Mouse (Mus musculus) gastrocnemius, adult 2 months (tissue): ENCODE measurements around the gene Lifr. TPM values are rescaled to one million over a fixed set of nuclear protein-coding genes. Genes with fewer than 3 reads are reported as not detected.

Experiments used
- DNase-seq: peaks from one replicate; pipeline ENCODE4 v3.0.0; 2022
- H3K27ac ChIP-seq: fragments of 200-600 bp; 2 replicates; pipeline ENCODE4 v1.8.1; 2022; ENCODE audit warnings: mild to moderate bottlenecking
- H3K4me3 ChIP-seq: fragments of 200-600 bp; 2 replicates; pipeline ENCODE4 v1.8.1; 2022; ENCODE audit warnings: mild to moderate bottlenecking, moderate library complexity
- CTCF ChIP-seq: fragments of 200-600 bp; IDR thresholded peaks from 2 replicates; pipeline ENCODE4 v1.8.1; 2022; ENCODE audit warnings: antibody characterized with exemption, mild to moderate bottlenecking, moderate library complexity
- intact Hi-C: fragments of 180-260 bp; cut with DNase I; formaldehyde crosslinking; loops from one replicate; pipeline ENCODE4 v1.15.1; 2025
- total RNA-seq, 2 experiments: library from RNA; stranded (reverse); gene quantifications; 2 replicates each; pipeline ENCODE4 v1.2.3; 2021

Gene Lifr
- total RNA-seq, 2 experiments from 2014 or later = 66.2 to 83.3 TPM

DNA sequence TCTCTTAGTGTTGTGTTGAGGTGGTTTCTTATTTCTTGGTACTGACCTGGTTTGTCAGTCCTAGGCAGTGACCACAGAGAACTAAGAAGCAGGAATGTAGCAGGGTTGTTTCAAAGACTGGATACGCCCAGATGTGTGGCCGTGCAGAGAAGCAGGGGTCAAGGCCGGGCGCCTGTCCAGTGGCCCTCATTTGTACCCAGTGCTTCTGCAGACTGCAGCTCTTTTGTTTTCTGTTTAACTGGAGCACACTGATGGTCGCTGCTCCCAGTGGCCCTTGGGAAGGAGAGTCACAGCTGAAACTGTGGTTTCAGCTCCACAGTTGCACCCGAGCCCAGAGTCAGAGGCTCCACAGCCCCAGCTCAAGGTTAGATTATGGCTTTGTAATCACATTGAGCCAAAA is 90.2 kb downstream of the Lifr start:
- no peak overlapping the region for H3K27ac ChIP-seq
- no peak for TF ChIP-seq CTCF
- DNase-seq = no peak
- no peak overlapping the region for H3K4me3 ChIP-seq
- intact Hi-C loops = no loop called here

DNA sequence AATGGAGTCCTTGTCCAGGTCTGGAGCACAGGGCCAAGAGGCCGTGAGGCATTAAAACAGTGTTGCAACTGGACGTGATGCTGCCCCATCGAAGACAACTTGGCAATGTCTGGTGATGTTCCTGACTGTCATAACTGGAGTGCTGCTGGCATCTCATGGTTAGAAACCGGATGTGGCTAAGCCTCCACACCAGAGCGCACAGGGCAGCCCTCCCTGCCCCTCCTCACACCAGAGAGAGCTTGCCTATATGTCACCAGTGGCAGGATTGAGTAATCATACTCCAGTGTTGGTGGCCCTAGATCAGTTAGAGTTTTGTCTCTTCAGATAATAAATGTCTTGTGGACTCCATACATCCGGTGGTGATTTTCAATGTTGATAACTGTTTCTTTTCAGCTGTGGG is 97.3 kb downstream of the Lifr start:
- no peak for DNase-seq
- no peak overlapping the region for H3K4me3 ChIP-seq
- intact Hi-C loops = no loop called here
- no peak for TF ChIP-seq CTCF
- H3K27ac ChIP-seq = no peak overlapping the region

DNA sequence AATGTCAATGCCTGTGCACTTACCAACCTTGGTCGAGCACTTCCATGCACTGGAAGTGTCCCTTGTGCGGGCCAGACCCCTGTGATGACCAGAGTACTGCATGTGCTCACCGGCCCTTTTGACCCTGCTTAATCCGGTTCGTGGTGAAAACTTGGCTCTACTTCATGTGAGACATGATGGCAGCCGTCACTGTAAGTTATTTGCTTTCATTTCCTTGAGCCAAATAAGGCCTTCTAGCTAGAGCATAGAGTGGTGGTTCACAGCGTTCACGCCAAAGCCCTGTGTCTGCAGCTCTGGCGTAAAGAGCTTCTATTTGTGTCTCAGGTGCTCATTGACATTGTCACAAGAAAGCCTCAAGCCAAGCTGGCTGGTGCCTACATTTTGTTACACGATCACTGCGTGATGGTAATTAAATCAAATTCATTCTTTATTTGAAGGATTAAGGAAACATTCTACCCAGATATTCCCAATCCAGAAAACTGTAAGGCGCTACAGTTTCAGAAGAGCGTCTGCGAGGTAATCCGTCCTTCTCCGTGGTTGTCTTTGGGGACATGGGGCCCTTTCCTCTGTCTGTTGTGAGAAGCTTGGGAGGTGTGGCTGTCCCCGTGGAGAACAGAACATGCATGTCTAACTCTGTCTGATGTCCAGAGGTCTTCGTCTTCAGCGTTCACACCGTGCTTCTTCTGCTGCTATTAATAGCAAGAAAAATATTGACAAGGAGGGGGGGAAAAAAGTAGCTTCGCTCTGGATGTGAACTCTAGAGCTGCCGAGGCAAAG is 99.5 kb downstream of the Lifr start:
- intact Hi-C loops = no loop called here
- Histone ChIP-seq H3K27ac (peak overlapping the region; percentile 52), H3K4me3 (no peak overlapping the region)
- no peak for DNase-seq
- no peak for TF ChIP-seq CTCF

DNA sequence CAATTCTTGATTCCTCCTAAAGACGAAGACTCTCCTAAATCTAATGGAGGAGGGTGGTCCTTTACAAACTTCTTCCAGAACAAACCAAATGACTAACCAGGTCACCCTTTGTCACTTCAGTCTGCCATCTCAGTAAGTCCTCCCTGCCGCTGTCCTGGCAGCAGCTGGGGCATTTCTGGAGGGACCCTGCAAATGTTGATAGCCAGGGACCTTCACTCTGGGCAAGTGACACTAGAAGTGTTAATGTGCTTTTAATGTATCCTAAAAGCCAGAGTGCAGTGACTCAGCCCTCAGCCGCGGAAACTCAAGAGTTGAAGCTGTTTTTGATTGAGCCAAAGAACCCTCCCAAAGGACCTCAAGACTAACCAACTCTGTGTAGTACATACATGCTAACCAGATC is 100.7 kb downstream of the Lifr start:
- peak overlapping the region; percentile 52 for H3K27ac ChIP-seq
- no peak for DNase-seq
- intact Hi-C loops = no loop called here
- H3K4me3 ChIP-seq = no peak overlapping the region
- no peak for TF ChIP-seq CTCF

DNA sequence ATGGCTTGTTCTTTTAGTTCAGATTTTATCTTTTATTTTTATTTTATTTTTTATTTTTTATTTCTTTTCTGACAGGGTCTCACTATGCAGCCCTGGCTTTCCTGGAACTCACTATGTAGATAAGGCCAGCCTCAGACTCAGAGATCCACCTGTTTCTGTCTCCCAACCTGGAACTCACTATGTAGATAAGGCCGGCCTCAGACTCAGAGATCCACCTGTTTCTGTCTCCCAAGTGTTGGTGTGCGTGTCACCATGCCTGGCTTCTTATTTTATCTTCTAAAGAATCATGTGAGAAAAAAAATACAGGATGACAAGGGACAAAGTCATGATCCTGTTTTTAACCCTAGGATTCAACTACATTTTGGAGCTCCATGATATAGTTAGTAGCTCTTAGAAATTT is 102.2 kb downstream of the Lifr start:
- Histone ChIP-seq H3K27ac (no peak overlapping the region), H3K4me3 (no peak overlapping the region)
- no peak for TF ChIP-seq CTCF
- no peak for DNase-seq
- intact Hi-C loops = no loop called here

DNA sequence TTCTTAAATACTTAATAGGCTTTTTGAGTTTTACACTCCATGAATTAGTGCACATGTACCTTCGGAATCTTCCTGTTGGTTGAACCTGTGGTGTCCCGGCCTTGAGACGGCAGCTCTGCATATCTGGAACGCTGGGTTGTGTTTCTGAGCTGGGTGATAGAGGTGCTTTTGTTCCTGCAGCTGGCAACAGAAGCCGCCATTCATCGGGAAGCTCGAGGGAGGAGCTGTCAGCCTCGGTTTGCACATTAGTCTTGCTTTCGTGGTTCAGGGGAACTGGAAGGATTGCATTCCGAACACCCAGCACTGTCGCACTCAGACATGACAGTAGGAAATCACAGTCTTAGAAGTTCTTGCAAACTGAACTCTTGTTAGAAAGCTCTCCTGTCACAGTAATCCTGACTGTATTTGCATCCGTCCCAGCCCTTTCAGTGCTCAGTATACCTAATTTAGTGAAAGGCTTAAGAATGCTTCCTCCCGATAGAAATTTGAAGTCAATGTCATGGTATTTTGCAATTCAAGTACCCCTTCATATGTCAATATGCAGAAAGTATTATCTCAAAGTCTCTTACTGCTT is 103.8 kb downstream of the Lifr start:
- intact Hi-C loops = no loop called here
- TF ChIP-seq CTCF = no peak
- no peak for DNase-seq
- Histone ChIP-seq H3K4me3 (no peak overlapping the region), H3K27ac (no peak overlapping the region; the same call in 1 of the 2 replicates)

DNA sequence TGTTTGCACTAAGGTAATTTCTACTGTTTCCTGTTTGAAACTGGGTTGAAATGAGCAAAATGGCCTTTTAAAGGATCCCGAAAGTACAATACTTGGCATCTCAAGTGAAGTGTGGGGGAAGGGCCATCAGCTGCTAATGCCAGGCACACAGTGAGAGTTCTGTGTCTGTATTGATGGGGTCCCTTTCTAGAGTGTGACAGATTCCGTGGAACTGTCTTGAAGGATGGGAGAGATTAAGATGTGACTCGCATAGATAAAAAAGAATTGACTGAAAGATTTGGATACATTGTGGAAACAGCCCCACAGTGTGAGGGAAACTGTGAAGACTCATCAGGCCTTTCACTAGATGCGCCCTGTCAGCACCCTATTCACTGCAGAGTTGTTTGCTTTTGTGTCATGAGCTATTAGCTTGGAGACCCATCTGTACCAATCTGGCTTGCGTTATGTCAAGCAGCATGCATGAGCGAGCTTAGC is 104.4 kb downstream of the Lifr start:
- no peak for TF ChIP-seq CTCF
- intact Hi-C loops = no loop called here
- DNase-seq = no peak
- H3K4me3 ChIP-seq = no peak overlapping the region
- peak overlapping the region; percentile 24; the same call in 1 of the 2 replicates for H3K27ac ChIP-seq

DNA sequence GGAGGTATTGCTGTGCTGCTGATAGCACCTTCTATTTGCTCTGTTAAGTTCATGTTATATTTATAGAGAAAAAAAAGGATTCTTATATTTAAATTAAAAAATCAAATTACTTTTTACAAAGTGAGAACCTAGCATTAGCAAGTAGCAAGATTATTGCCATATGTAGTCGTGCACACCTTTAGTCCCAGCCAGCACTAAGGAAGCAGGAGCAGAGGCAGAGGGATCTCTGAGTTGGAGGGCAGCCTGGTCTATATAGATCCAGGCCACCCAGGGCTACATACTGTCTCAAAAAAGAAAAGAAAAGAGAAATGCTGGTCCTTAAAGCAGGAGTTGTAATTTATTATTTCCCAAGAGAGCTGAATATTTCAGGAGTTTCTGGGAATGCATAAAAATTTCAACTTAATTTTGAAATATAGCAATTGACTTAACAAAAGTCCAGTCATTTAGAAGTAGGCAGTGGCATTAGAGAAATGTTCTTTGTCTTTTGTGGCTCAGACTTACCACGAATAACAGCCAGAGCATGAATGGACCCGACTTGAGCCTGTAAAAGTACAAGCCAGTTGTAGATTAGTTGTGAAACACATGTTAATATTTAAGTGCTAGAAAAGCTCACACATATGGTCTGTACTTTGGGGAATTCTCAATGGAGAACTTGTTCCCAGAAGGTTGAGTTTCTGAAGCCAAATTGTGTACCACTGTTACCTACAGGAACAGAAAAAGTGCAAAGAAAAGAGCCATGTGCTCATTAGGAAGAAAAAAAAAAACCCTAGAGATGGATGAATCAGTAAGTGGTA is 107.4 kb downstream of the Lifr start:
- peak overlapping the region; percentile 38; the same call in 1 of the 2 replicates for H3K27ac ChIP-seq
- no peak for TF ChIP-seq CTCF
- DNase-seq = no peak
- intact Hi-C loops = no loop called here
- no peak overlapping the region for H3K4me3 ChIP-seq

DNA sequence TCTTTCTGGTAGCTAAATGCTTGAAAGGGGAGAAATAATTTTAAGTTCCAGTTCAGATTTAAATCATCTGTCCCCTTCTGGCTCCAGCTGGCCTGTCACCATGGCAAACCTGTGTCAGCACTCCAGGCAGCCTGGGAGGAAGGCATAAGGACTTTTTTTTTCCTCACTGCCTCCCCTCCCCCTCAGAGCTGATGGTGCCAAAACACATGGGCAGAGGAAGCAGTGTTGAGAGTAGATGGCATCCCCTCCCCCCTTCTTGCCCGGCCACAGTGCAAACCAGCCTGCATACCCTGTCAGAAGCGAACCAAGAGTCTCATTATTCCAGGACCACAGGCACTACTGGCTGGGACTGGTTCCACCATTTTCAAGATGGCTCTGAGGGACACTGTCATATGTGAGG is 108.4 kb downstream of the Lifr start:
- intact Hi-C loops = no loop called here
- no peak overlapping the region for H3K4me3 ChIP-seq
- TF ChIP-seq CTCF = no peak
- peak; percentile 32 for DNase-seq
- H3K27ac ChIP-seq = peak overlapping the region; percentile 8; the same call in 1 of the 2 replicates

DNA sequence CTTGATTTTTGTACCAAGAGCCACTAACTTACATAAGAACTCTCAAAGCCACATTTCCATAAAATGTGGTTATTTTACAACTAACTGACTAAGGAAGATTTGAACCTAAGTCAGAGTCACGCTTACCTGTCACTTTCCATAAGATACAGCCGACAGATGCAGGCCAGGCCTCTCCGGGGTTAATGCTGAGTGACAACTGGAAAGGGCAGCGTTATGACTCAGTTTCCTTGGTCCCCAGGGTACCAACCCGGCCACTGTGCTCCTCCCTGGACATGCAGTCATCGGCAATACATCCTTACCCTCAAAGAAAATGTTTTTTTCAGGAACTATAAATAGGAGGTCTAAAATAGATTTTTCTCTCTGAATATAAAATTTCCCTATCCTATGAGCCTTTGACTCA is 109.9 kb downstream of the Lifr start:
- no peak for TF ChIP-seq CTCF
- Histone ChIP-seq H3K27ac (peak overlapping the region; percentile 76), H3K4me3 (no peak overlapping the region)
- no peak for DNase-seq
- intact Hi-C loops = no loop called here

DNA sequence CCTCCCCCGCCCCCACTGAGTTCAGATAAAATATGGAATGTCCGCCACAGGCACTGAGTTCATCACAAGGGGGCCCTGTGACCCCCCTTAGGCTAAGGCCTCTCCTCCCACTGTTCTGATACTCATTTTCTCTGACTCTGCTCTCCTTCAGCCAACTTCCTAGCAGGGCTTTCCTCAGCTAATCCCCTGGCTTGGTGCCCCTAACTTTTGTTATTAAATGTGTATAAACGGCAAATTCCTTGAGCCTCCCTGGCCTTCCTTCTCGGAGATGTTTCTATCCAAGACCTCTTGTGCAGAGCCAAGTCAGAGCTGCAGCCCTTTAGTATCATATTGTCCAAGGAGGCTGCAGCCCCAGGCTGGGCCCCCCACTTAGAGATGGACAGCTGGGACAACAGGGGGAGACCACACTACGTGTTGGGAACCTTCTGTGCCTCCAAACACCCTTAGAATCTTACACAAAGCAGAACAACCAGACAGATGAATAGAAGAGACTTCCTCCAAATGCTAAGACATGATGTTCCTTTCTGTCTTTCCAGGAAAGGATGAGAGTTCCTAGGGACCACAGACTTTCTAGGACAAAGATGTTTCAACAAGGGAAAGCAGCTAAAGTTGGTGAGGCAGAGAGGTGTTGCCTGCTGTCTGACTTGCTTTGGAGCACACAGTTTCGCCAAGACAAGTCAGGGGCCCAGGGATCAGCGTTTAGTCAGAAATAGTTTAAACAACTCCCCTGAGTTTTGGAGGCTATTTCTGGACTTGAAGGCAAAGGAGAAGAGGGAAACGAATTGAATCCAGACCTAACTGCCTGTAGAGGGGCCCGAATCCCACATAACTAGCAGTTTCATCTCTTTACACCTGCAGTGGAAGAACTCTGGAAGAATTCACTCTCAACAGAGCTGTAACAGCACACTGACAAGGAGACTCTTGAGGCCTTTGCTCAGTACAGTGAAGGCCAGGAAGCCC is 111.3 kb downstream of the Lifr start:
- Histone ChIP-seq H3K27ac (peak overlapping the region; percentile 76), H3K4me3 (no peak overlapping the region)
- no peak for TF ChIP-seq CTCF
- intact Hi-C loops = no loop called here
- DNase-seq = no peak

DNA sequence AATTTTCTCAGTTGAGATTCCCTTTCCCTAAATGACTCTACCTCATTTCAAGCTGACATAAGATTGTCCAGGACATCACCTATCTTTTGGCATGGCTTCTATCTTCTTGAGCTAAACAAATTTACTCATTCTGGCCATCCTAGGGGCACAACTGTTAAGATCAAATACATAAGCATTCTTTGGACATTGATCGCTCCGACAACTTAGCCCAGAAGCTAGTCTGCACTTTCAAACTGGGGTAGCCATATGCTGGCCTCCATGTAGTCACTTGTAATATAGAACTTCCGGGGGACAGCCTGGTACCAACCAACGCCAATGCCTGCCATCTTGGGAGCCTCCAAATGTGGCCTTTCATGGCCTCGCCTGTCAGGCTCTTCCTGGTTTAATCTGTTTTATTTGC is 112.6 kb downstream of the Lifr start:
- intact Hi-C loops = no loop called here
- Histone ChIP-seq H3K27ac (peak overlapping the region; percentile 81), H3K4me3 (no peak overlapping the region)
- no peak for TF ChIP-seq CTCF
- DNase-seq = no peak
